Mouse (Mus musculus): ENCODE data around the gene Itga5. TPM values are rescaled to one million over a fixed set of nuclear protein-coding genes. Genes with fewer than 3 reads are reported as not detected.
A peak's percentile ranks its signal among the peaks of the same experiment; 100 is the strongest.

Gene Itga5
- polyA plus RNA-seq, 1 experiment from 2014 or later, result 55.2 TPM

GRCm38 (mm10) chr15:103352856-103353255 is 13.7 kb downstream of the Itga5 start:
- Histone ChIP-seq H3K9me3 (no peaks in the 10 kb centered on the region), H3K4me2 (replicated peaks) (no peak overlapping the region), H3K36me3 (peaks cover 96% of the 10 kb centered on the region), H3K4me3 (no peak overlapping the region), H3K27ac (no peak overlapping the region), H3K4me1 (no peaks in the 10 kb centered on the region), H3K9ac (no peak overlapping the region), H3K27me3 (no peaks in the 10 kb centered on the region)
- 45% methylated on average over 4 of the region's 4 CpGs for WGBS
- peak; percentile 26; the same call in 1 of the 2 replicates for ATAC-seq (ENCODE audit: low FRiP score, low read depth)

GRCm38 (mm10) chr15:103347275-103347684 is 19.3 kb downstream of the Itga5 start:
- no peaks in the 10 kb centered on the region for H3K27me3 ChIP-seq
- H3K4me3 ChIP-seq, result no peak overlapping the region
- H3K9ac ChIP-seq, result no peak overlapping the region
- H3K27ac ChIP-seq, result no peak overlapping the region
- 13% methylated on average over 2 of the region's 2 CpGs for WGBS
- no peaks in the 10 kb centered on the region for H3K9me3 ChIP-seq
- H3K36me3 ChIP-seq, result peaks cover 90% of the 10 kb centered on the region
- no peak overlapping the region for H3K4me2 ChIP-seq (replicated peaks)
- ATAC-seq (ENCODE audit: low FRiP score, low read depth), result no peak
- H3K4me1 ChIP-seq, result peaks cover 3% of the 10 kb centered on the region; the same call in 1 of the 2 replicates

GRCm38 (mm10) chr15:103345789-103346188 is 20.8 kb downstream of the Itga5 start:
- peaks cover 75% of the 10 kb centered on the region for H3K36me3 ChIP-seq
- 82% methylated on average over 6 of the region's 6 CpGs for whole genome bisulfite sequencing
- ATAC-seq (ENCODE audit: low FRiP score, low read depth), result no peak

GRCm38 (mm10) chr15:103343556-103343955 is 23.0 kb downstream of the Itga5 start:
- H3K4me3 ChIP-seq, result no peak overlapping the region
- ATAC-seq (ENCODE audit: low FRiP score, low read depth), result no peak
- no peak overlapping the region for H3K27ac ChIP-seq
- no peaks in the 10 kb centered on the region for H3K9me3 ChIP-seq
- no peak overlapping the region for H3K4me2 ChIP-seq (replicated peaks)
- H3K4me1 ChIP-seq, result peaks cover 24% of the 10 kb centered on the region
- peaks cover 33% of the 10 kb centered on the region for H3K27me3 ChIP-seq
- no peak overlapping the region for H3K9ac ChIP-seq
- peaks cover 52% of the 10 kb centered on the region for H3K36me3 ChIP-seq

More at GRCm38 (mm10) chr15:103345789-103346188, 20.8 kb downstream of the Itga5 start:
- Histone ChIP-seq H3K4me3 (no peak overlapping the region), H3K27me3 (peaks cover 14% of the 10 kb centered on the region), H3K9ac (no peak overlapping the region), H3K4me1 (peaks cover 3% of the 10 kb centered on the region), H3K4me2 (replicated peaks) (no peak overlapping the region), H3K27ac (no peak overlapping the region), H3K9me3 (no peaks in the 10 kb centered on the region)

- no peak overlapping the region for H3K4me2 ChIP-seq (replicated peaks)
- H3K27ac ChIP-seq, result no peak overlapping the region
- no peak for ATAC-seq (ENCODE audit: low FRiP score, low read depth)
- peaks cover 38% of the 10 kb centered on the region for H3K27me3 ChIP-seq
- H3K9ac ChIP-seq, result no peak overlapping the region
- H3K9me3 ChIP-seq, result no peaks in the 10 kb centered on the region
- no peak overlapping the region for H3K4me3 ChIP-seq
- 81% methylated on average over 2 of the region's 3 CpGs for WGBS
- peaks cover 47% of the 10 kb centered on the region for H3K36me3 ChIP-seq
- peaks cover 26% of the 10 kb centered on the region for H3K4me1 ChIP-seq
Measured at GRCm38 (mm10) chr15:103343008-103343407, 23.6 kb downstream of the Itga5 start.

- Histone ChIP-seq H3K4me3 (no peak overlapping the region), H3K27me3 (peaks cover 43% of the 10 kb centered on the region), H3K36me3 (peaks cover 41% of the 10 kb centered on the region), H3K9ac (no peak overlapping the region), H3K4me2 (replicated peaks) (no peak overlapping the region), H3K27ac (no peak overlapping the region), H3K4me1 (peaks cover 26% of the 10 kb centered on the region), H3K9me3 (no peaks in the 10 kb centered on the region)
- 16% methylated on average over 4 of the region's 4 CpGs for WGBS
- no peak for ATAC-seq (ENCODE audit: low FRiP score, low read depth)
Measured at GRCm38 (mm10) chr15:103342415-103342814, 24.1 kb downstream of the Itga5 start.

- Histone ChIP-seq H3K9ac (no peak overlapping the region), H3K27ac (no peak overlapping the region), H3K27me3 (peaks cover 48% of the 10 kb centered on the region), H3K4me3 (no peak overlapping the region), H3K4me2 (replicated peaks) (no peak overlapping the region), H3K36me3 (peaks cover 32% of the 10 kb centered on the region), H3K9me3 (no peaks in the 10 kb centered on the region), H3K4me1 (peaks cover 34% of the 10 kb centered on the region)
- WGBS, result 33% methylated on average over 8 of the region's 8 CpGs
- ATAC-seq (ENCODE audit: low FRiP score, low read depth), result no peak
Measured at GRCm38 (mm10) chr15:103341547-103341946, 25.0 kb downstream of the Itga5 start.

- Histone ChIP-seq H3K27me3 (peaks cover 48% of the 10 kb centered on the region), H3K4me2 (replicated peaks) (peak overlapping the region; percentile 93), H3K9ac (peak overlapping the region; percentile 63; the same call in 1 of the 2 replicates), H3K36me3 (peaks cover 25% of the 10 kb centered on the region), H3K4me3 (peak overlapping the region; percentile 61; the same call in 1 of the 2 replicates), H3K27ac (no peak overlapping the region), H3K4me1 (peaks cover 37% of the 10 kb centered on the region), H3K9me3 (no peaks in the 10 kb centered on the region)
- WGBS, result 12% methylated on average over 4 of the region's 4 CpGs
- no peak for ATAC-seq (ENCODE audit: low FRiP score, low read depth)
Measured at GRCm38 (mm10) chr15:103340786-103341185, 25.8 kb downstream of the Itga5 start.

- no peak within 1 kb of the TSS for H3K27ac ChIP-seq
- peaks cover 46% of the 10 kb centered on the region for H3K4me1 ChIP-seq
- ATAC-seq (ENCODE audit: low FRiP score, low read depth), result peak; percentile 31; the same call in 1 of the 2 replicates
- H3K36me3 ChIP-seq, result peaks cover 16% of the 10 kb centered on the region
- under 1% methylated on average over 25 of the region's 26 CpGs for WGBS
- H3K27me3 ChIP-seq, result peaks cover 48% of the 10 kb centered on the region
- H3K9me3 ChIP-seq, result no peaks in the 10 kb centered on the region
- peak within 1 kb of the TSS; percentile 93 for H3K4me2 ChIP-seq (replicated peaks)
- peak within 1 kb of the TSS; percentile 61 for H3K4me3 ChIP-seq
- peak within 1 kb of the TSS; percentile 63 for H3K9ac ChIP-seq
Measured at GRCm38 (mm10) chr15:103339961-103340337, 26.6 kb downstream of the Itga5 start, which contains the start of gene Zfp385a. Gene Zfp385a, minus strand, starts transcription at chr15:103340093.

GRCm38 (mm10) chr15:103339166-103339960 is 27.2 kb downstream of the Itga5 start:
- Histone ChIP-seq H3K27me3 (peaks cover 48% of the 10 kb centered on the region), H3K4me3 (peak overlapping the region; percentile 61), H3K27ac (no peak overlapping the region), H3K9ac (peak overlapping the region; percentile 63), H3K36me3 (peaks cover 10% of the 10 kb centered on the region), H3K4me2 (replicated peaks) (peak overlapping the region; percentile 93), H3K9me3 (no peaks in the 10 kb centered on the region), H3K4me1 (peaks cover 52% of the 10 kb centered on the region)
- 0 out of 2 replicates have a peak, but pooled peaks have one; percentile 9 for ATAC-seq (ENCODE audit: low FRiP score, low read depth)
- 5% methylated on average over 28 of the region's 31 CpGs for WGBS

- peaks cover 48% of the 10 kb centered on the region for H3K27me3 ChIP-seq
- peak overlapping the region; percentile 61 for H3K4me3 ChIP-seq
- H3K36me3 ChIP-seq, result peaks cover 5% of the 10 kb centered on the region
- ATAC-seq (ENCODE audit: low FRiP score, low read depth), result 0 out of 2 replicates have a peak, but pooled peaks have one; percentile 13
- 25% methylated on average over 4 of the region's 4 CpGs for WGBS
- H3K9me3 ChIP-seq, result no peaks in the 10 kb centered on the region
- H3K4me2 ChIP-seq (replicated peaks), result peak overlapping the region; percentile 93
- H3K9ac ChIP-seq, result peak overlapping the region; percentile 63; the same call in 1 of the 2 replicates
- no peak overlapping the region for H3K27ac ChIP-seq
- H3K4me1 ChIP-seq, result peaks cover 57% of the 10 kb centered on the region
Measured at GRCm38 (mm10) chr15:103338829-103339165, 27.8 kb downstream of the Itga5 start.

- Histone ChIP-seq H3K27me3 (peaks cover 48% of the 10 kb centered on the region), H3K4me1 (peaks cover 66% of the 10 kb centered on the region), H3K9ac (no peak overlapping the region), H3K4me3 (no peak overlapping the region), H3K27ac (no peak overlapping the region), H3K36me3 (no peaks in the 10 kb centered on the region), H3K4me2 (replicated peaks) (no peak overlapping the region), H3K9me3 (no peaks in the 10 kb centered on the region)
- 13% methylated on average over 11 of the region's 11 CpGs for WGBS
- ATAC-seq (ENCODE audit: low FRiP score, low read depth), result no peak
Measured at GRCm38 (mm10) chr15:103336996-103337667, 29.4 kb downstream of the Itga5 start.
